Mouse (Mus musculus) MEL (cell line): ENCODE data around the gene Ormdl2.

ENCODE experiments used
- CTCF ChIP-seq, 3 experiments: IDR thresholded peaks in 2 of 3; conservative IDR thresholded peaks in 1 of 3; 2 replicates each; pipeline ENCODE4 v1.5.1; 2011 to 2012; ENCODE audit warnings: low read length in 3 of 3, low read depth in 2 of 3, mild to moderate bottlenecking in 2 of 3, improper control_type of control experiment in 1 of 3, inconsistent platforms in 1 of 3, mixed read lengths in 1 of 3, moderate library complexity in 1 of 3; ENCODE audit not compliant: control insufficient read depth in 1 of 3, insufficient read depth in 1 of 3, poor library complexity in 1 of 3, severe bottlenecking in 1 of 3
- ELF1 ChIP-seq: IDR thresholded peaks from 2 replicates; pipeline ENCODE4 v1.6.1; 2014; ENCODE audit warnings: low read depth, mild to moderate bottlenecking, inconsistent platforms, low read length, improper control_type of control experiment, moderate library complexity
- EP300 ChIP-seq, 2 experiments: IDR thresholded peaks; 2 replicates each; pipeline ENCODE4 v1.6.1; 2011; ENCODE audit warnings: improper control_type of control experiment in 2 of 2, low read length in 2 of 2, low read depth in 1 of 2, mild to moderate bottlenecking in 1 of 2
- GATA1 ChIP-seq: IDR thresholded peaks from 2 replicates; pipeline ENCODE4 v1.6.1; 2011; ENCODE audit warnings: low read depth, low read length, improper control_type of control experiment
- MAX ChIP-seq: IDR thresholded peaks from 2 replicates; pipeline ENCODE4 v1.6.1; 2011; ENCODE audit warnings: low read length, improper control_type of control experiment
- POLR2A ChIP-seq, 2 experiments: IDR thresholded peaks; 2 replicates each; pipeline ENCODE4 v1.6.1; 2011 to 2012; ENCODE audit warnings: low read length in 2 of 2, mild to moderate bottlenecking in 2 of 2, control low read depth in 1 of 2, improper control_type of control experiment in 1 of 2, low read depth in 1 of 2, moderate library complexity in 1 of 2; ENCODE audit not compliant: control insufficient read depth in 1 of 2, insufficient read depth in 1 of 2, poor library complexity in 1 of 2

DNA sequence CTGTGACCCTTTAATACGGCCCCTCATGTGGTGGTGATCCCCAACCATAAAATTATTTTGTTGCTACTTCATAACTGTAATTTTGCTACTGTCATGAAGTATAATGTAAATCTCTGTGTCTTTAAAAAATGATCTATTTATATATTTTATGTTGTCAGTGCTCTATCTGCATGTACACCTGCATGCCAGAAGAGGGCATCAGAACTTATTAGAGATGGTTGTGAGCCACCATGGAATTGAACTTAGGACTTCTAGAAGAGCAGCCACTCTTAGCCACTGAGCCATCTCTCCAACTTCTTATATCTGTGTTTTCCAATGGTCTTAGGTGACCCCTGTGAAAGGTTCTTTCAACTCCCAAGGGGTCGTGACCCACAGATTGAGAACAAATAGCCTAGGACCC is 48.5 kb downstream of the Ormdl2 start:
- TF ChIP-seq POLR2A (IDR thresholded peaks at IDR 0.05; ENCODE audit: control insufficient read depth in 1 of 2, insufficient read depth in 1 of 2, low read depth in 1 of 2, low read length in 2 of 2, poor library complexity in 1 of 2) (no peak), MAX (no peak), GATA1 (no peak), CTCF (IDR thresholded peaks at IDR 0.05 in 2 of 3, conservative IDR thresholded peaks at IDR 0.05 in 1 of 3; ENCODE audit: control insufficient read depth in 1 of 3, insufficient read depth in 1 of 3, low read depth in 2 of 3, low read length in 3 of 3, poor library complexity in 1 of 3, severe bottlenecking in 1 of 3) (peak; percentile 6 to 63 (median 33); a peak in 3 of 6 replicates), EP300 (IDR thresholded peaks at IDR 0.05; ENCODE audit: low read depth in 1 of 2, low read length in 2 of 2) (no peak), ELF1 (no peak)
